Mouse (Mus musculus): ENCODE data around the gene Galntl6. TPM values are rescaled to one million over a fixed set of nuclear protein-coding genes. Genes with fewer than 3 reads are reported as not detected.
"Not testable (repeated sequence)": the region's sequence is repeated elsewhere in the genome, so short reads cannot be mapped to it uniquely, and the experiment has no call there.

Galntl6 gene
- polyA plus RNA-seq, 1 experiment from 2014 or later = 0.91 TPM

- not testable (repeated sequence) for DNase-seq (ENCODE audit: low spot score); H3K4me2 ChIP-seq (ENCODE audit: low read depth, low read length, severe bottlenecking); H3K9ac ChIP-seq (ENCODE audit: low read length); H3K27me3 ChIP-seq (ENCODE audit: control insufficient read depth, insufficient read depth, low read length); H3K4me3 ChIP-seq (ENCODE audit: low read depth, low read length); ATAC-seq (replicated peaks; ENCODE audit: low FRiP score); H3K27ac ChIP-seq (ENCODE audit: low read depth, low read length); H3K36me3 ChIP-seq (ENCODE audit: control insufficient read depth, insufficient read depth, low read length); H3K4me1 ChIP-seq (replicated peaks; ENCODE audit: control insufficient read depth, insufficient read depth, low read length); H3K9me3 ChIP-seq (ENCODE audit: control insufficient read depth, low read length)
- WGBS = 85% methylated on average over 2 of the region's 2 CpGs
Observed at GRCm38 (mm10) chr8:58463342-58463741, 449.1 kb downstream of the Galntl6 start.

GRCm38 (mm10) chr8:58442696-58443095 is 469.7 kb downstream of the Galntl6 start:
- Histone ChIP-seq H3K9ac (ENCODE audit: low read length) (no peak overlapping the region), H3K4me1 (replicated peaks; ENCODE audit: control insufficient read depth, insufficient read depth, low read length) (no peaks in the 10 kb centered on the region), H3K4me2 (ENCODE audit: low read depth, low read length, severe bottlenecking) (no peak overlapping the region), H3K27ac (ENCODE audit: low read depth, low read length) (no peak overlapping the region), H3K36me3 (ENCODE audit: control insufficient read depth, insufficient read depth, low read length) (no peaks in the 10 kb centered on the region), H3K9me3 (ENCODE audit: control insufficient read depth, low read length) (no peaks in the 10 kb centered on the region), H3K4me3 (ENCODE audit: low read depth, low read length) (no peak overlapping the region), H3K27me3 (ENCODE audit: control insufficient read depth, insufficient read depth, low read length) (no peaks in the 10 kb centered on the region)
- WGBS = 89% methylated on average over 2 of the region's 2 CpGs
- ATAC-seq (replicated peaks; ENCODE audit: low FRiP score) (no peak), DNase-seq (ENCODE audit: low spot score) (no peak)

GRCm38 (mm10) chr8:58418481-58418880 is 494.0 kb downstream of the Galntl6 start:
- H3K27ac ChIP-seq (ENCODE audit: low read depth, low read length) = no peak overlapping the region
- 79% methylated on average over 5 of the region's 5 CpGs for WGBS
- DNase-seq (ENCODE audit: low spot score) (no peak), ATAC-seq (replicated peaks; ENCODE audit: low FRiP score) (no peak)
- H3K27me3 ChIP-seq (ENCODE audit: control insufficient read depth, insufficient read depth, low read length) = no peaks in the 10 kb centered on the region
- no peaks in the 10 kb centered on the region for H3K36me3 ChIP-seq (ENCODE audit: control insufficient read depth, insufficient read depth, low read length)
- H3K4me1 ChIP-seq (replicated peaks; ENCODE audit: control insufficient read depth, insufficient read depth, low read length) = no peaks in the 10 kb centered on the region
- no peaks in the 10 kb centered on the region for H3K9me3 ChIP-seq (ENCODE audit: control insufficient read depth, low read length)
- H3K4me2 ChIP-seq (ENCODE audit: low read depth, low read length, severe bottlenecking) = no peak overlapping the region
- H3K9ac ChIP-seq (ENCODE audit: low read length) = no peak overlapping the region
- no peak overlapping the region for H3K4me3 ChIP-seq (ENCODE audit: low read depth, low read length)

DNA sequence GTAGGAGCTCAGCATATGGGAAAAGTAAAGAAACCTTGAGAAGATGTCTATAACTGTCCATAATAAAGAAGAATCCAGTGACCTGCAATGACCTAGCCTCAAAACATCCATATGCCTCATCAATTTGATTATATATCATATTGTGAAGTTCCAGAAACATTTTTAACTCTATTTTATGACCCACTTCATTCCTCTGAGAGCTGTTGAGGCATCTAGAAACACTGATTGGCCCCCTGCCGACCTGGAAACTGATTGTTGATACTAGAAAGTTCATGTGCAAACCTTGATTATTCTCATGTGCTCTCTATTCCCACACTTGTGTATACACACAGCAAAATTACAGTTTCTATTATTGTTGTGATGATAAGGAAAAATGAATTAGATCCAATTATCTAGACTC is 494.9 kb downstream of the Galntl6 start:
- DNase-seq (ENCODE audit: low spot score) (no peak), ATAC-seq (replicated peaks; ENCODE audit: low FRiP score) (no peak)
- WGBS = 80% methylated on average over 1 of the region's 1 CpGs
- H3K9ac ChIP-seq (ENCODE audit: low read length) = no peak overlapping the region
- H3K4me3 ChIP-seq (ENCODE audit: low read depth, low read length) = no peak overlapping the region
- no peaks in the 10 kb centered on the region for H3K4me1 ChIP-seq (replicated peaks; ENCODE audit: control insufficient read depth, insufficient read depth, low read length)
- H3K27ac ChIP-seq (ENCODE audit: low read depth, low read length) = no peak overlapping the region
- no peak overlapping the region for H3K4me2 ChIP-seq (ENCODE audit: low read depth, low read length, severe bottlenecking)
- no peaks in the 10 kb centered on the region for H3K27me3 ChIP-seq (ENCODE audit: control insufficient read depth, insufficient read depth, low read length)
- H3K9me3 ChIP-seq (ENCODE audit: control insufficient read depth, low read length) = no peaks in the 10 kb centered on the region
- H3K36me3 ChIP-seq (ENCODE audit: control insufficient read depth, insufficient read depth, low read length) = no peaks in the 10 kb centered on the region

- no peak overlapping the region for H3K4me3 ChIP-seq (ENCODE audit: low read depth, low read length)
- WGBS = 81% methylated on average over 3 of the region's 3 CpGs
- H3K27ac ChIP-seq (ENCODE audit: low read depth, low read length) = no peak overlapping the region
- DNase-seq (ENCODE audit: low spot score) = no peak
- H3K4me1 ChIP-seq (replicated peaks; ENCODE audit: control insufficient read depth, insufficient read depth, low read length) = no peaks in the 10 kb centered on the region
- H3K9me3 ChIP-seq (ENCODE audit: control insufficient read depth, low read length) = no peaks in the 10 kb centered on the region
- ATAC-seq (replicated peaks; ENCODE audit: low FRiP score) = no peak
- H3K4me2 ChIP-seq (ENCODE audit: low read depth, low read length, severe bottlenecking) = no peak overlapping the region
- H3K9ac ChIP-seq (ENCODE audit: low read length) = no peak overlapping the region
- no peaks in the 10 kb centered on the region for H3K27me3 ChIP-seq (ENCODE audit: control insufficient read depth, insufficient read depth, low read length)
- no peaks in the 10 kb centered on the region for H3K36me3 ChIP-seq (ENCODE audit: control insufficient read depth, insufficient read depth, low read length)
Observed at GRCm38 (mm10) chr8:58396500-58396899, 515.9 kb downstream of the Galntl6 start.

DNA sequence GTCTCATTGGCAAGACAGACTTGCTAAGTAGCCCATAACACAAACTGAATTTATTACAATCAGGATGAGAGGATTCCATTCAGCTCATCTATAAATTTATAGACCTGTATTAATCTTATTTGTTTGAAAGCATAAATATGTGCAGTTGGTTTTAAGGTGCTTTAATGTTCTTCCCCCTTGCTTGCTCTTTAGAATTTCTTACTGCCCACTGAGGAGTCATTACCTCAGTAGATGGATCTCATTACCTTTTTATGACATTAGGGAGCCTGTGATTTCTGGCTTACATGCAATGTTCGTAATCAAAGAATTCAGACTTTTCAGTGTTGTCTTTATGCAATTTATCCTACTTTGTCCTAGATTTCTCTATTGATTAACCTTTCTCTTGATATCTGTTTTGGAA is 516.6 kb downstream of the Galntl6 start:
- no peak overlapping the region for H3K9ac ChIP-seq (ENCODE audit: low read length)
- no peak overlapping the region for H3K27ac ChIP-seq (ENCODE audit: low read depth, low read length)
- DNase-seq (ENCODE audit: low spot score) = no peak
- 83% methylated on average over 1 of the region's 1 CpGs for WGBS
- H3K36me3 ChIP-seq (ENCODE audit: control insufficient read depth, insufficient read depth, low read length) = no peaks in the 10 kb centered on the region
- no peaks in the 10 kb centered on the region for H3K27me3 ChIP-seq (ENCODE audit: control insufficient read depth, insufficient read depth, low read length)
- H3K4me2 ChIP-seq (ENCODE audit: low read depth, low read length, severe bottlenecking) = no peak overlapping the region
- no peak overlapping the region for H3K4me3 ChIP-seq (ENCODE audit: low read depth, low read length)
- H3K9me3 ChIP-seq (ENCODE audit: control insufficient read depth, low read length) = no peaks in the 10 kb centered on the region
- H3K4me1 ChIP-seq (replicated peaks; ENCODE audit: control insufficient read depth, insufficient read depth, low read length) = no peaks in the 10 kb centered on the region
- no peak for ATAC-seq (replicated peaks; ENCODE audit: low FRiP score)

DNA sequence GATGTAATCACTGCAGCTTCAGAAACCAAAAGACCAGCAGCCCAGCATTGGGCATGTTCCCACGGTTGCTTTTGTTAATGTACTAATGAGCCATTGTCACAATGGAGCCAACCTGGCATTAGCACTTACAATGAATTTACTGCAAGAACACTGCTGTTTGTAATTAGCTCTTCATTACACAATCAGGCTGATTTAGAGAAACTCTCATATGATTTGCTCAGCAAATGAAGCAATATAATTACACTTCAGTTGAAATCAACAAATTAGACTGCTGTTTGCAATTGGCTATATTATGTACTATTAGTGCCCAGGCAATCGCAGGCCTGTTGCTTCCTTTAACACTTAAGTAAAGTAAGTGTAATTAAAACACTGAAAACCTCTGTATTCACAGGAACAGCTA is 540.1 kb downstream of the Galntl6 start:
- H3K9ac ChIP-seq (ENCODE audit: low read length) = no peak overlapping the region
- H3K4me3 ChIP-seq (ENCODE audit: low read depth, low read length) = no peak overlapping the region
- no peak overlapping the region for H3K27ac ChIP-seq (ENCODE audit: low read depth, low read length)
- H3K9me3 ChIP-seq (ENCODE audit: control insufficient read depth, low read length) = no peaks in the 10 kb centered on the region
- DNase-seq (ENCODE audit: low spot score) (no peak), ATAC-seq (replicated peaks; ENCODE audit: low FRiP score) (peak; percentile 81)
- no peaks in the 10 kb centered on the region for H3K36me3 ChIP-seq (ENCODE audit: control insufficient read depth, insufficient read depth, low read length)
- no peak overlapping the region for H3K4me2 ChIP-seq (ENCODE audit: low read depth, low read length, severe bottlenecking)
- no peaks in the 10 kb centered on the region for H3K27me3 ChIP-seq (ENCODE audit: control insufficient read depth, insufficient read depth, low read length)
- no peaks in the 10 kb centered on the region for H3K4me1 ChIP-seq (replicated peaks; ENCODE audit: control insufficient read depth, insufficient read depth, low read length)
- 33% methylated on average over 2 of the region's 2 CpGs for WGBS

GRCm38 (mm10) chr8:58371979-58372378 is 540.5 kb downstream of the Galntl6 start:
- ATAC-seq (replicated peaks; ENCODE audit: low FRiP score) (peak; percentile 36; the same call in 1 of the 2 replicates), DNase-seq (ENCODE audit: low spot score) (no peak)
- Histone ChIP-seq H3K9me3 (ENCODE audit: control insufficient read depth, low read length) (no peaks in the 10 kb centered on the region), H3K4me2 (ENCODE audit: low read depth, low read length, severe bottlenecking) (no peak overlapping the region), H3K4me3 (ENCODE audit: low read depth, low read length) (no peak overlapping the region), H3K4me1 (replicated peaks; ENCODE audit: control insufficient read depth, insufficient read depth, low read length) (no peaks in the 10 kb centered on the region), H3K9ac (ENCODE audit: low read length) (no peak overlapping the region), H3K36me3 (ENCODE audit: control insufficient read depth, insufficient read depth, low read length) (no peaks in the 10 kb centered on the region), H3K27me3 (ENCODE audit: control insufficient read depth, insufficient read depth, low read length) (no peaks in the 10 kb centered on the region), H3K27ac (ENCODE audit: low read depth, low read length) (no peak overlapping the region)
- 78% methylated on average over 10 of the region's 10 CpGs for WGBS

DNA sequence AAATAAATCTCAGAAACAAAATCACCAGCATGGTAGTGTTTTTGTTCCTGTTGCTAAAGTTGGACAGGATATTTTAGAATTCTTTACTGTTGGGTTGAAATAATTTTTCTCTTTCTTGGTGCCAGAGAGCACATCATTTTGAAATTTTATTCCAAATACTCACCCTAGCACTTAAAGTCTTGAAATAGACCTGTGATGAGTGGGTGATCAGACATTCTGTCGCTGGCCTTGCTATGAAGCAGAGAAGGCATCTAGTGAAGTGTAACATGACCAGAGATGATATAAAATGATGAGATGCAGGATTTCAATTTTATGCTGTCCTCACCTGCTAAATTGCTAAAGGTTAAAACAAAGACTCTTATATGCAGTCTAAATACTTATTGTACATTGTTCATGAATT is 581.3 kb downstream of the Galntl6 start:
- Histone ChIP-seq H3K4me1 (replicated peaks; ENCODE audit: control insufficient read depth, insufficient read depth, low read length) (no peaks in the 10 kb centered on the region), H3K4me3 (ENCODE audit: low read depth, low read length) (no peak overlapping the region), H3K9ac (ENCODE audit: low read length) (no peak overlapping the region), H3K36me3 (ENCODE audit: control insufficient read depth, insufficient read depth, low read length) (no peaks in the 10 kb centered on the region), H3K27me3 (ENCODE audit: control insufficient read depth, insufficient read depth, low read length) (no peaks in the 10 kb centered on the region), H3K27ac (ENCODE audit: low read depth, low read length) (no peak overlapping the region), H3K4me2 (ENCODE audit: low read depth, low read length, severe bottlenecking) (no peak overlapping the region), H3K9me3 (ENCODE audit: control insufficient read depth, low read length) (no peaks in the 10 kb centered on the region)
- DNase-seq (ENCODE audit: low spot score) = no peak
- 77% methylated on average over 1 of the region's 1 CpGs for whole genome bisulfite sequencing
- ATAC-seq (replicated peaks; ENCODE audit: low FRiP score) = no peak

Data from forebrain, embryonic 11.5 days (tissue).